Mouse (Mus musculus): ENCODE measurements around the gene Rbfox3. TPM values are rescaled to one million over a fixed set of nuclear protein-coding genes. Genes with fewer than 3 reads are reported as not detected.

Gene Rbfox3
- polyA plus RNA-seq, 1 experiment from 2014 or later, result 32.0 TPM

- no peak for ATAC-seq
- 84% methylated on average over 8 of the region's 8 CpGs for WGBS
- no peak overlapping the region for H3K9ac ChIP-seq
Observed at GRCm38 (mm10) chr11:118690262-118690661, 221.1 kb downstream of the Rbfox3 start.

DNA sequence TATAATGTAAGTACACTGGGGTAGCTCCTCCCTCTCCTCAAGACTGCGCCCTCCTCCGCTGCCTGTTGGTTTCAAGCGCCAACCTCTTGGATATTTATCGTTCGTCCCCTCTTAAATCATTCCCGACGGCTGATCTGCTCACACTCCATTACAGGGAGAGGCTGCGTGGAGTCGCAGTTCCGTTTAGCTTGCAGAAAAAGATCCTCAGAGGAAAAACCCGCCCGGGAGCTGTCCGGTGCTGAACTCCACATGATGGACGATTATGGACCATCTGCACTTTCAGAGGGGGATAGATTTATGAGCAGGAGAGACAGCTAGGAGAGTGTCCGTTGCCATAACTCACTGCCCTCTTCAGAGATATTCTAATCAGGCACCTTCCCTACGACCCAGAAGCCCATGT lies 226.0 kb downstream of the Rbfox3 start:
- no peak overlapping the region for H3K4me2 ChIP-seq
- H3K9ac ChIP-seq, result no peak overlapping the region
- H3K4me3 ChIP-seq, result no peak overlapping the region
- no peaks in the 10 kb centered on the region for H3K9me3 ChIP-seq (replicated peaks)
- H3K36me3 ChIP-seq (ENCODE audit: poor library complexity, severe bottlenecking), result no peaks in the 10 kb centered on the region
- ATAC-seq, result no peak
- WGBS, result 15% methylated on average over 16 of the region's 16 CpGs
- H3K27ac ChIP-seq, result no peak overlapping the region
- peaks cover 20% of the 10 kb centered on the region for H3K27me3 ChIP-seq
- H3K4me1 ChIP-seq, result peaks cover 18% of the 10 kb centered on the region

More at GRCm38 (mm10) chr11:118690262-118690661, 221.1 kb downstream of the Rbfox3 start:
- no peak overlapping the region for H3K4me2 ChIP-seq
- peaks cover 9% of the 10 kb centered on the region for H3K27me3 ChIP-seq
- peaks cover 17% of the 10 kb centered on the region for H3K4me1 ChIP-seq
- no peak overlapping the region for H3K27ac ChIP-seq
- no peaks in the 10 kb centered on the region for H3K36me3 ChIP-seq (ENCODE audit: poor library complexity, severe bottlenecking)
- H3K9me3 ChIP-seq (replicated peaks), result no peaks in the 10 kb centered on the region
- H3K4me3 ChIP-seq, result no peak overlapping the region

DNA sequence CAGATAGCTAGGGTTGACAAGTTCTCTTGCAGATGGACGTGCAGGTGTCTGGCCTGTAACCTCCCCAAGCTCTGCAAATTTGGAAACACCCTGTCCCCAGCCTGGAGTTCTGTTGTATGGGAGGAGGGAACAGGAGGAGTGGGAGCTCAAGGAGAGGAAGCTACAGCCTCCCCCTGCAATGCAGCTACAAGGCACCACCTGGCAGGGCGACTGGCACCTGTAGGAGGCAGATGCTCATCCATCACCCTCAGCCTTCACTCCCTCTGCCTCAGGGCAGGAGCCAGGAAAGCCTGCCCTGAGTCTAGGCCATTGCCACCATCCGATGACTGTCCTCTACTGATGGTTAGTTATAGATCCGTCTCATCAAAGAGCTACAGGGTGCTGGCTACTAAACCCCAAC lies 226.7 kb downstream of the Rbfox3 start:
- no peaks in the 10 kb centered on the region for H3K9me3 ChIP-seq (replicated peaks)

GRCm38 (mm10) chr11:118680699-118681098 lies 230.7 kb downstream of the Rbfox3 start:
- Histone ChIP-seq H3K9ac (no peak overlapping the region), H3K9me3 (replicated peaks) (no peaks in the 10 kb centered on the region), H3K4me2 (no peak overlapping the region), H3K4me1 (peaks cover 27% of the 10 kb centered on the region), H3K4me3 (no peak overlapping the region), H3K27ac (no peak overlapping the region), H3K27me3 (peaks cover 12% of the 10 kb centered on the region), H3K36me3 (ENCODE audit: poor library complexity, severe bottlenecking) (no peaks in the 10 kb centered on the region)
- 56% methylated on average over 10 of the region's 10 CpGs for WGBS
- no peak for ATAC-seq

More for the DNA sequence above, 226.7 kb downstream of the Rbfox3 start:
- no peak overlapping the region for H3K4me3 ChIP-seq
- H3K4me1 ChIP-seq, result peaks cover 19% of the 10 kb centered on the region
- H3K27ac ChIP-seq, result no peak overlapping the region
- no peak overlapping the region for H3K9ac ChIP-seq
- peaks cover 20% of the 10 kb centered on the region for H3K27me3 ChIP-seq
- ATAC-seq, result no peak
- H3K36me3 ChIP-seq (ENCODE audit: poor library complexity, severe bottlenecking), result no peaks in the 10 kb centered on the region
- no peak overlapping the region for H3K4me2 ChIP-seq
- WGBS, result 82% methylated on average over 4 of the region's 4 CpGs

- Histone ChIP-seq H3K4me1 (peaks cover 22% of the 10 kb centered on the region), H3K9ac (no peak overlapping the region), H3K4me3 (no peak overlapping the region), H3K27me3 (peaks cover 9% of the 10 kb centered on the region), H3K4me2 (no peak overlapping the region), H3K27ac (no peak overlapping the region), H3K9me3 (replicated peaks) (no peaks in the 10 kb centered on the region), H3K36me3 (ENCODE audit: poor library complexity, severe bottlenecking) (no peaks in the 10 kb centered on the region)
- ATAC-seq, result no peak
- WGBS, result 60% methylated on average over 24 of the region's 24 CpGs
Observed at GRCm38 (mm10) chr11:118679736-118680410, 231.5 kb downstream of the Rbfox3 start.

- WGBS, result 21% methylated on average over 20 of the region's 20 CpGs
- H3K4me3 ChIP-seq, result no peak overlapping the region
- H3K27ac ChIP-seq, result no peak overlapping the region
- H3K4me2 ChIP-seq, result peak overlapping the region; percentile 6; the same call in 1 of the 2 replicates
- peaks cover 4% of the 10 kb centered on the region; the same call in 1 of the 2 replicates for H3K27me3 ChIP-seq
- H3K9me3 ChIP-seq (replicated peaks), result no peaks in the 10 kb centered on the region
- peaks cover 22% of the 10 kb centered on the region for H3K4me1 ChIP-seq
- no peak overlapping the region for H3K9ac ChIP-seq
- no peaks in the 10 kb centered on the region for H3K36me3 ChIP-seq (ENCODE audit: poor library complexity, severe bottlenecking)
- no peak for ATAC-seq
Observed at GRCm38 (mm10) chr11:118678515-118679104, 232.8 kb downstream of the Rbfox3 start.

DNA sequence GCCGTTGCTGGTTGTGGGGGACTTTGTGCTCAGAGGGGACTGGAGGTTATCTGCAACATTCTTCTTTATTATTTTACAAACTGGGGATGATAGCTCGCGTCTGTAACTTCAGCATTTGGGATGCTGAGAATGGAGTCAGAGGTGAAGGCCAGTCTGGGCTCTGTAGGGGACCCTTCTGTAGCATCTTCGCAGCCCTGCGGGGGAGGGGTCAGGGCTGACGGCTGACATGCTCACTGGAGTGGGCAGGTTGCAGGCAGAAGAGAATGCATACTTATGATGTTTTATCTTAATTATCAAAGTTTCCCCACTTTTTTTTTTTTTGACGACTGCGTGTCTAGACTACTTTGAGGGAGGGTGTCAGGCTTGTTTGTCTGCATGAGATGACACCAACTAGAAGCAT lies 234.1 kb downstream of the Rbfox3 start:
- Histone ChIP-seq H3K9me3 (replicated peaks) (no peaks in the 10 kb centered on the region), H3K36me3 (ENCODE audit: poor library complexity, severe bottlenecking) (no peaks in the 10 kb centered on the region), H3K27ac (no peak overlapping the region), H3K27me3 (peaks cover 4% of the 10 kb centered on the region; the same call in 1 of the 2 replicates), H3K9ac (no peak overlapping the region), H3K4me2 (no peak overlapping the region), H3K4me3 (no peak overlapping the region), H3K4me1 (peaks cover 22% of the 10 kb centered on the region)
- no peak for ATAC-seq
- WGBS, result 73% methylated on average over 8 of the region's 8 CpGs

DNA sequence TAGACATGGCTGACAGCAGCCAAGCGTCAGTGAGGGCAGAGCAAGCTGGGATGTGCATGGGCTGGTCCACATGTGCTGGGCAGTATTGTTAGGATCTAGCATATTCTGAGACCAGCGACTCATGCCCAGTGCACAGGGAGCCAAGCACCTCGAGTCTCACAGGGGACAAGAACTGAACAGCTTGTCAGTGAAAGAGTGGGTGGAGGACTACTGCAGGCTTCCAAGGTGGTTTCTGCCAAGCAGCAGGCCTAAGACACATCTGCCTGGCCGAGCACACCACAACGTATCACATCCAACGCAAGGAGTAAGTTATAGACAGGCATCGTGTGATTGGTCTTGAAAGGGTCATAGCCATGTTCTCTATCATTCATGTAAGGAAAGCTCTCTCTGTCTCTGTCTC lies 235.0 kb downstream of the Rbfox3 start:
- WGBS, result 86% methylated on average over 7 of the region's 7 CpGs
- H3K4me1 ChIP-seq, result peaks cover 22% of the 10 kb centered on the region

GRCm38 (mm10) chr11:118671958-118672357 lies 239.4 kb downstream of the Rbfox3 start:
- no peak overlapping the region for H3K9ac ChIP-seq
- WGBS, result 85% methylated on average over 6 of the region's 6 CpGs
- no peaks in the 10 kb centered on the region for H3K27me3 ChIP-seq
- no peak for ATAC-seq
- H3K36me3 ChIP-seq (ENCODE audit: poor library complexity, severe bottlenecking), result no peaks in the 10 kb centered on the region
- no peak overlapping the region for H3K27ac ChIP-seq
- no peak overlapping the region for H3K4me3 ChIP-seq
- no peaks in the 10 kb centered on the region for H3K9me3 ChIP-seq (replicated peaks)
- H3K4me1 ChIP-seq, result peaks cover 8% of the 10 kb centered on the region
- no peak overlapping the region for H3K4me2 ChIP-seq

More for the DNA sequence above, 235.0 kb downstream of the Rbfox3 start:
- Histone ChIP-seq H3K4me2 (no peak overlapping the region), H3K9me3 (replicated peaks) (no peaks in the 10 kb centered on the region), H3K4me3 (no peak overlapping the region), H3K27me3 (peaks cover 2% of the 10 kb centered on the region; the same call in 1 of the 2 replicates), H3K27ac (no peak overlapping the region), H3K9ac (no peak overlapping the region), H3K36me3 (ENCODE audit: poor library complexity, severe bottlenecking) (no peaks in the 10 kb centered on the region)
- no peak for ATAC-seq

DNA sequence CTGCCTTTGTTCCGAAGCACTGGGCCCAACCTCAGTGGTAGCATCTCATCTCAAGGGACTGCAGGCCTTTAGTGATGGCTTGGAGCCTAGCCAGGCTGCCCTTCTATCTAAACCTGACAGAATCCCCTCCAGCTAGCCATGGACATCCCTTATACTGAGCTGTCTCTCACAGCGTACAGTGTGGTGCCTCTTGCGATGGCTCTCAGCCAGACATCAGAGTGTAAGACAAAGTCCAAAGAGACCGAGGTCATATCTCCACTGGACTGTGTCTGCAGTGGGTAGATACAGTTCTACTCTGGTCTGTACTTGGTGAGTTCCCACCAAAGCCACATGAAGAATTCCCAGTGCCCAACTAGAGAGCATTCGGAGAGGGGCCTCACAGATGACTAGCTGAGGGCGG lies 240.2 kb downstream of the Rbfox3 start:
- Histone ChIP-seq H3K27me3 (no peaks in the 10 kb centered on the region), H3K4me1 (peaks cover 8% of the 10 kb centered on the region), H3K27ac (no peak overlapping the region), H3K36me3 (ENCODE audit: poor library complexity, severe bottlenecking) (no peaks in the 10 kb centered on the region), H3K9me3 (replicated peaks) (no peaks in the 10 kb centered on the region), H3K4me2 (no peak overlapping the region), H3K4me3 (no peak overlapping the region), H3K9ac (no peak overlapping the region)
- 82% methylated on average over 6 of the region's 6 CpGs for WGBS
- ATAC-seq, result no peak

DNA sequence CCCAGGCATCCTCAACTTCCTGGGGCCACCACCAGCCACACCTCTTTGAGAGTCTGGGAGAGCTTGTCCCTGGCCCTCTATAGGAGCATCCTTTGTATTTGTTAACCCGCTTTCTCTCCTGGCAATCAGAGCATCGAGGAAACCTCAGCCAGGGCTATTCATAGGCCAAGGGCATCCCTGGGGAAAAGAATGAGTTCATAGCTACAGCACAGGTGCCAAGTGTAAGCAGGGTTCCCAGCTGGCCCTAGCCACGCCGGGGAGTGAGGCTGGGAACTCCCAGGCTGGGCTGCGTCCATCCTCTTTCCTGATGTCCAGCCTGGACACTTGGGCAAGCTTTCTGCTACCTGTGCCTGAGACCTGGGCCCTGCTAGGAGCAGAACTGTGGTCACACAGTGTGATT lies 241.6 kb downstream of the Rbfox3 start:
- 55% methylated on average over 5 of the region's 5 CpGs for WGBS
- Histone ChIP-seq H3K9me3 (replicated peaks) (no peaks in the 10 kb centered on the region), H3K4me3 (no peak overlapping the region), H3K27ac (no peak overlapping the region), H3K9ac (no peak overlapping the region; the same call in 1 of the 2 replicates), H3K27me3 (no peaks in the 10 kb centered on the region), H3K36me3 (ENCODE audit: poor library complexity, severe bottlenecking) (no peaks in the 10 kb centered on the region), H3K4me1 (peaks cover 15% of the 10 kb centered on the region), H3K4me2 (no peak overlapping the region)
- no peak for ATAC-seq

GRCm38 (mm10) chr11:118668351-118668750 lies 243.0 kb downstream of the Rbfox3 start:
- Histone ChIP-seq H3K9me3 (replicated peaks) (no peaks in the 10 kb centered on the region), H3K27me3 (no peaks in the 10 kb centered on the region), H3K9ac (no peak overlapping the region), H3K4me2 (no peak overlapping the region), H3K27ac (no peak overlapping the region), H3K36me3 (ENCODE audit: poor library complexity, severe bottlenecking) (no peaks in the 10 kb centered on the region), H3K4me3 (no peak overlapping the region), H3K4me1 (peaks cover 15% of the 10 kb centered on the region)
- WGBS, result 80% methylated on average over 8 of the region's 8 CpGs
- ATAC-seq, result no peak
